Mouse (Mus musculus): ENCODE measurements at regions not wholly inside any gene's neighbourhood (a gene's known extent, or its start where the extent isn't known, plus 50 kb on each side); places are given as distances from the start of the nearest gene placed in this dataset.

GRCm38 (mm10) chr4:12837097-12837426 lies 665.2 kb upstream of the Fam92a start:
- DNase-seq (ENCODE audit: low spot score): no peak

- DNase-seq (ENCODE audit: low spot score): no peak
Observed at GRCm38 (mm10) chr4:12836326-12837096, 664.7 kb upstream of the Fam92a start.

GRCm38 (mm10) chr4:12826419-12826818 lies 654.6 kb upstream of the Fam92a start:
- no peak for DNase-seq (ENCODE audit: low spot score)

GRCm38 (mm10) chr4:12814251-12814650 lies 642.4 kb upstream of the Fam92a start:
- DNase-seq (ENCODE audit: low spot score): no peak

- DNase-seq (ENCODE audit: low spot score): no peak
Observed at GRCm38 (mm10) chr4:12801186-12801585, 629.4 kb upstream of the Fam92a start.

GRCm38 (mm10) chr4:12799564-12799963 lies 627.7 kb upstream of the Fam92a start:
- no peak for DNase-seq (ENCODE audit: low spot score)

GRCm38 (mm10) chr4:12792764-12793422 lies 621.1 kb upstream of the Fam92a start:
- DNase-seq (ENCODE audit: low spot score): no peak

GRCm38 (mm10) chr4:12791786-12792674 lies 620.2 kb upstream of the Fam92a start:
- no peak for DNase-seq (ENCODE audit: low spot score)

GRCm38 (mm10) chr4:12785840-12786239 lies 614.0 kb upstream of the Fam92a start:
- no peak for DNase-seq (ENCODE audit: low spot score)

- DNase-seq (ENCODE audit: low spot score): no peak
Observed at GRCm38 (mm10) chr4:12784479-12784878, 612.7 kb upstream of the Fam92a start.

- DNase-seq (ENCODE audit: low spot score): no peak
Observed at GRCm38 (mm10) chr4:12784068-12784467, 612.3 kb upstream of the Fam92a start.

GRCm38 (mm10) chr4:12781969-12782904 lies 610.4 kb upstream of the Fam92a start:
- no peak for DNase-seq (ENCODE audit: low spot score)

- DNase-seq (ENCODE audit: low spot score): no peak
Observed at GRCm38 (mm10) chr4:12780254-12780653, 608.4 kb upstream of the Fam92a start.

GRCm38 (mm10) chr4:12779211-12779610 lies 607.4 kb upstream of the Fam92a start:
- no peak for DNase-seq (ENCODE audit: low spot score)

- no peak for DNase-seq (ENCODE audit: low spot score)
Observed at GRCm38 (mm10) chr4:12778163-12778562, 606.3 kb upstream of the Fam92a start.

- no peak for DNase-seq (ENCODE audit: low spot score)
Observed at GRCm38 (mm10) chr4:12776217-12776578, 604.4 kb upstream of the Fam92a start.

GRCm38 (mm10) chr4:12775524-12776216 lies 603.9 kb upstream of the Fam92a start:
- no peak for DNase-seq (ENCODE audit: low spot score)

- no peak for DNase-seq (ENCODE audit: low spot score)
Observed at GRCm38 (mm10) chr4:12775090-12775489, 603.3 kb upstream of the Fam92a start.

GRCm38 (mm10) chr4:12774671-12775070 lies 602.9 kb upstream of the Fam92a start:
- DNase-seq (ENCODE audit: low spot score): no peak

GRCm38 (mm10) chr4:12773201-12773600 lies 601.4 kb upstream of the Fam92a start:
- no peak for DNase-seq (ENCODE audit: low spot score)

All from urinary bladder, postnatal 14 days (tissue).